ENCODE assay signal across 9 mouse cellular contexts in the genomic region with DNA sequence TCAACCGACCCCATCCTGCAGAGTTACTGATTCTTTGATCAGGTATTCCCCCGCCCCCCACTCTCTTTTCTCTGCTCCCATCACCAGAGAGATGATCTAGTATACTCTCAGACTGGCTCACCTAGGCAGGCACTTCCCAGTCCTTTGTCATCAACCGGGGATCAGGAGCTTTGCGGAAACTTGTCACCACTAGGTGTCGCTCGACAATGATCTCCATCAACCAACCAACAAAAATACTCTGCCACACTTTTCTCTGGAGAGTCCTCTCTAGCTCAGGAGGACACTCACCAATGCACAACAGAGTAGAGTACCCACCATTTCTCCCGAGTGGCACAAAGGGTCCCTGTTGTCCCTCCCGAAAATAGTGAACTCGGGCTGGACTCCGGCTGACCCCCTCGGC.
DNase-seq lines count a peak whose midpoint lies in the region; ATAC-seq lines count a peak whose summit lies in the region.
"Had no signal": no experiment of that assay in that cellular context is flagged by ENCODE, and none has a peak within 500 bp of the region (broad histone marks: within the 10 kb centered on the region; RNA-seq: fewer than 3 reads in every experiment).

No protein-coding gene starts in this region.

- no peaks in the 10 kb centered on the region for H3K27me3 ChIP-seq in hindbrain, embryonic 14.5 days (ENCODE audit: control insufficient read depth, insufficient read depth, low read length)

- peak; percentile 69; the same call in 1 of the 2 replicates for ATAC-seq in common myeloid progenitor, adult 5-6 weeks (replicated peaks; ENCODE audit: low read depth, poor library complexity, severe bottlenecking)
- ATAC-seq in hindbrain, embryonic 14.5 days (ENCODE audit: low FRiP score): peak; percentile 68

- H3K9me3 ChIP-seq in hindbrain, embryonic 14.5 days (ENCODE audit: control insufficient read depth, low read length): no peaks in the 10 kb centered on the region

- intact Hi-C loops in gastrocnemius, postnatal 14 days (cut with DNase I; ENCODE audit: low total_unique reads): no loop called here
- intact Hi-C loops in left cerebral cortex, postnatal 25 days (cut with DNase I): no loop called here

- H3K4me1 ChIP-seq in hindbrain, embryonic 14.5 days (replicated peaks; ENCODE audit: control insufficient read depth, insufficient read depth, low read length): no peaks in the 10 kb centered on the region

- H3K27ac ChIP-seq in hindbrain, embryonic 14.5 days: no peak overlapping the region

- H3K4me3 ChIP-seq in hindbrain, embryonic 14.5 days (replicated peaks; ENCODE audit: low read length): no peak overlapping the region

- no peak overlapping the region for H3K4me2 ChIP-seq in hindbrain, embryonic 14.5 days (replicated peaks)

- 34% methylated on average over 11 of the region's 11 CpGs for WGBS in hindbrain, embryonic 14.5 days

- no peak overlapping the region for H3K9ac ChIP-seq in hindbrain, embryonic 14.5 days

- peak; percentile 10 for DNase-seq in gastrocnemius, postnatal 10 days
- no peak for DNase-seq in gastrocnemius, postnatal 14 days
- DNase-seq in MEL-GATA-1-ER (ENCODE audit: extremely low read depth, low read depth): peak; percentile 68
- peak; percentile 75 for DNase-seq in hindbrain, embryonic 14.5 days (ENCODE audit: low spot score)
- DNase-seq in left cerebral cortex, postnatal 25 days (ENCODE audit: low spot score in 2 of 2): peak; percentile 44 to 55
- DNase-seq in retina, embryonic 14.5 days (ENCODE audit: low spot score): peak; percentile 86
- no peak for DNase-seq in gastrocnemius, postnatal 25 days

- H3K36me3 ChIP-seq in hindbrain, embryonic 14.5 days (replicated peaks; ENCODE audit: control insufficient read depth, insufficient read depth): no peaks in the 10 kb centered on the region
- H3K36me3 ChIP-seq: G1E had no signal

Comparison
In these comparisons a context has a peak if more than half of its experiments do, and no peak if none do; other contexts are left out.
1. DNase-seq: peak in gastrocnemius, postnatal 10 days (single experiment), MEL-GATA-1-ER (single experiment), hindbrain, embryonic 14.5 days (single experiment), left cerebral cortex, postnatal 25 days (2 of 2) and retina, embryonic 14.5 days (single experiment); none in gastrocnemius, postnatal 14 days (single experiment) and gastrocnemius, postnatal 25 days (single experiment).